Mouse (Mus musculus) limb, embryonic 12.5 days (tissue): Measurements from ENCODE around the gene Tbce. TPM values are rescaled to one million over a fixed set of nuclear protein-coding genes. Genes with fewer than 3 reads are reported as not detected.
"Not testable (repeated sequence)": the region's sequence is repeated elsewhere in the genome, so short reads cannot be mapped to it uniquely, and the experiment has no call there.

Experiments
- ATAC-seq: fragments of 200-750 bp; cut with Nextera tagmentation; 2 replicates; pipeline ENCODE4 v1.8.0; 2017; ENCODE audit warnings: low read depth, moderate TSS enrichment; ENCODE audit not compliant: insufficient number of reproducible peaks, insufficient read depth, low FRiP score, low TSS enrichment
- H3K27ac ChIP-seq: fragments of 300-500 bp; sonication (generic); 2 replicates; pipeline ENCODE4 v1.5.1; 2016; ENCODE audit warnings: mild to moderate bottlenecking, moderate library complexity
- H3K27me3 ChIP-seq: fragments of 300-500 bp; sonication (generic); 2 replicates; pipeline ENCODE4 v1.6.1; 2016; ENCODE audit warnings: mild to moderate bottlenecking, moderate library complexity
- H3K36me3 ChIP-seq: fragments of 300-500 bp; sonication (generic); 2 replicates; pipeline ENCODE4 v1.6.1; 2016; ENCODE audit warnings: mild to moderate bottlenecking, moderate library complexity
- H3K4me1 ChIP-seq: fragments of 300-500 bp; sonication (generic); replicated peaks from 2 replicates; pipeline ENCODE4 v1.6.1; 2016
- H3K4me2 ChIP-seq: fragments of 300-500 bp; sonication (generic); 2 replicates; pipeline ENCODE4 v1.6.1; 2016; ENCODE audit warnings: mild to moderate bottlenecking, moderate library complexity
- H3K4me3 ChIP-seq: fragments of 300-500 bp; sonication (generic); replicated peaks from 2 replicates; pipeline ENCODE4 v1.5.1; 2016; ENCODE audit warnings: mild to moderate bottlenecking
- H3K9ac ChIP-seq: fragments of 300-500 bp; sonication (generic); replicated peaks from 2 replicates; pipeline ENCODE4 v1.6.1; 2016; ENCODE audit warnings: mild to moderate bottlenecking, moderate library complexity
- H3K9me3 ChIP-seq: fragments of 300-500 bp; sonication (generic); 2 replicates; pipeline ENCODE4 v1.6.1; 2016; ENCODE audit warnings: mild to moderate bottlenecking, moderate library complexity
- WGBS: fragments of 180-500 bp; shearing (Covaris S2); methylation state at CpG from one replicate; pipeline ENCODE4 v1.1.7; 2016; 5-methylcytosine and 5-hydroxymethylcytosine counted together
- polyA plus RNA-seq: library from polyadenylated mRNA; unstranded; fragments of >200 nt; fragmentation: Nextera tagmentation; extraction: Ambion mirVana; gene quantifications from 2 replicates; pipeline ENCODE4 v1.2.1, GENCODE M21; 2016

Tbce gene
- polyA plus RNA-seq, 1 experiment from 2014 or later, result 61.8 TPM

- WGBS, result 90% methylated on average over 5 of the region's 5 CpGs
- peaks cover 92% of the 10 kb centered on the region for H3K36me3 ChIP-seq
- H3K9me3 ChIP-seq, result no peaks in the 10 kb centered on the region
These were observed 34.4 kb downstream of the Tbce start for GRCm38 (mm10) chr13:14004999-14005398.

DNA sequence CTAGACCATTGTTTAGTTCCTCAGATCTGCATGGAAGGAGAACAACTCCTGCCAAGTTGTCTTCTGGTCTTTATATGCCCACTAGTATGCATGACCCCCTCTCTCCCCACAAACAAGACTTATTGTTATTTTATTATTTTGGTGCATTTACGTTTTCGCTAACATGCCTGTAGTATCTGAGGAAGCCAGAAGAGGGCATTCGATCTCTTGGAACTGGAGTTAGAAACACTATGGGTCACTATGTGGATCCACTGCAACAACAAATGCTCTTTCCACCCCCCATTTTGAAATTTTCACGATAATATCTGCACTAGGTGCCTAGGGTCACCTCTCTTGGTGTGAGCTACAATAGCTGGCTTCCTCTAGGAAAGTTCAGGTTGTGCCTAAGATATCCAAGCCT is 35.4 kb downstream of the Tbce start:
- no peaks in the 10 kb centered on the region for H3K27me3 ChIP-seq
- H3K36me3 ChIP-seq, result peaks cover 92% of the 10 kb centered on the region
- H3K4me2 ChIP-seq, result no peak overlapping the region
- no peak overlapping the region for H3K4me3 ChIP-seq
- H3K27ac ChIP-seq, result no peak overlapping the region
- WGBS, result 87% methylated on average over 4 of the region's 4 CpGs
- H3K9me3 ChIP-seq, result no peaks in the 10 kb centered on the region
- no peaks in the 10 kb centered on the region for H3K4me1 ChIP-seq
- no peak for ATAC-seq
- H3K9ac ChIP-seq, result no peak overlapping the region

More at GRCm38 (mm10) chr13:14004999-14005398, 34.4 kb downstream of the Tbce start:
- Histone ChIP-seq H3K4me3 (no peak overlapping the region), H3K27me3 (no peaks in the 10 kb centered on the region), H3K4me1 (no peaks in the 10 kb centered on the region), H3K4me2 (no peak overlapping the region), H3K27ac (no peak overlapping the region), H3K9ac (no peak overlapping the region)
- no peak for ATAC-seq

GRCm38 (mm10) chr13:14002706-14003105 is 36.7 kb downstream of the Tbce start:
- H3K4me3 ChIP-seq, result no peak overlapping the region
- H3K9ac ChIP-seq, result no peak overlapping the region
- H3K27me3 ChIP-seq, result no peaks in the 10 kb centered on the region
- no peak for ATAC-seq
- H3K4me2 ChIP-seq, result no peak overlapping the region
- H3K27ac ChIP-seq, result no peak overlapping the region
- 83% methylated on average over 2 of the region's 2 CpGs for WGBS
- H3K9me3 ChIP-seq, result no peaks in the 10 kb centered on the region
- no peaks in the 10 kb centered on the region for H3K4me1 ChIP-seq
- H3K36me3 ChIP-seq, result peaks cover 95% of the 10 kb centered on the region

DNA sequence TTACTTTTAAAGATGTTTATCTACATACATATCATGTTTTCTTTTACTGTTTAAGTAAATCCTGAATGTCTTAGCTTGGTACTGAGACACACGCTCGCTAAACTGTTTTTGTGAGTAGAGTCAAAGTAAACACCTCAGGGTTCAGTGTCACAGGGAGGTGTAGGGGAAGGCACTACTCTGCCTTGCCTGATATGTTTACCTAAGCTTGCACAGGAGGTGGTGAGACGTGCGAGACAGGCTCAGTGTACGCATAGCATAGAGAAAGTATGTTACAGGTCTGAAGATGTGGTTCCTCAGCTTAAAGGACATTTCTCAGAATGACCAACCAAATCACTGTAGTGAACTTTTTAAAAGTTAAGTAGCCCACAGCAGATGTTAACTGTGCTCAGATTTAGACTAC is 42.0 kb downstream of the Tbce start:
- Histone ChIP-seq H3K4me1 (no peaks in the 10 kb centered on the region), H3K9ac (no peak overlapping the region), H3K36me3 (peaks cover 95% of the 10 kb centered on the region), H3K27me3 (no peaks in the 10 kb centered on the region), H3K27ac (no peak overlapping the region), H3K4me3 (no peak overlapping the region), H3K9me3 (no peaks in the 10 kb centered on the region), H3K4me2 (no peak overlapping the region)
- 92% methylated on average over 5 of the region's 5 CpGs for WGBS
- ATAC-seq, result no peak

DNA sequence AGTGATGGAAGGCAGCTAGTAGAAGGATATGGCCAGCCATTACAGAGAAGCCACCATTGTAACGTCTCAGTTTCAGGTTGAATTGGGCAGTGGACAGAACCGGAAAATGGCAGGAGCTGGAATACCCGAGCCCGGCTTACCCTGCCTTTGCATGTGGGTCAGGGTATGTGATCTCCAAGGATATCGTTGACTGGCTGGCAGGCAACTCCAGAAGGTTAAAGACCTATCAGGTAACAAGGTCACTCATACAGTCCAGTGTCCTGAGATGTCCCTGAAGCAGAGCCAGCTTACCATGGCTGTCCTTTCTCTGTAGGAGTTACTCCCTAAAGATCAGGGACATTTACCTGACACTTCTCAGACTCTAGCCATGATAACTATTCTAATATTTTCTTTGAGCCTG is 44.4 kb downstream of the Tbce start:
- Histone ChIP-seq H3K9ac (no peak overlapping the region), H3K36me3 (peaks cover 90% of the 10 kb centered on the region), H3K27ac (no peak overlapping the region), H3K4me2 (no peak overlapping the region), H3K4me3 (no peak overlapping the region), H3K4me1 (peaks cover 6% of the 10 kb centered on the region; the same call in 1 of the 2 replicates), H3K27me3 (no peaks in the 10 kb centered on the region), H3K9me3 (no peaks in the 10 kb centered on the region)
- no peak for ATAC-seq
- WGBS, result 90% methylated on average over 5 of the region's 5 CpGs

DNA sequence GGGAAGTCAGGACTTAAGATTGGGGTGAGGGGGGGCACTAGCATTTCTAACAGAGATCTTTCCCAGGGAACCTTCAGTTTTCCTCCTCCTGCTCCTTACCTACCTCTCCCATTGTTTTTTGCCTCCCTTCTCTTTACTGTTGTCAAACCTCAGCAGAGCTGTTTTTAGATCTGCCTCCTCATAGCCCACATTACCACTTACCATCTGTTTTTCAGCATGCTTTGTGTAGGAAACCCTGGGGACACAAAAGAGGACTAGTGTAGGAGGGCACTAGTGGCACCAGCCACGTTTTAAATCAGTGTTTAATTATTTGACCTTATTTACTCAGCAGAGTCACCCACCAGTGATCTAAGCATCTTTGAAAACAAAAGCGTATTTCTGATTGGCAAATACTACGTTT is 46.4 kb downstream of the Tbce start:
- Histone ChIP-seq H3K4me2 (no peak overlapping the region), H3K9me3 (no peaks in the 10 kb centered on the region), H3K27ac (no peak overlapping the region), H3K4me3 (no peak overlapping the region), H3K4me1 (peaks cover 6% of the 10 kb centered on the region; the same call in 1 of the 2 replicates), H3K9ac (no peak overlapping the region), H3K27me3 (no peaks in the 10 kb centered on the region), H3K36me3 (peaks cover 81% of the 10 kb centered on the region)
- WGBS, result 80% methylated on average over 3 of the region's 3 CpGs
- ATAC-seq, result no peak

DNA sequence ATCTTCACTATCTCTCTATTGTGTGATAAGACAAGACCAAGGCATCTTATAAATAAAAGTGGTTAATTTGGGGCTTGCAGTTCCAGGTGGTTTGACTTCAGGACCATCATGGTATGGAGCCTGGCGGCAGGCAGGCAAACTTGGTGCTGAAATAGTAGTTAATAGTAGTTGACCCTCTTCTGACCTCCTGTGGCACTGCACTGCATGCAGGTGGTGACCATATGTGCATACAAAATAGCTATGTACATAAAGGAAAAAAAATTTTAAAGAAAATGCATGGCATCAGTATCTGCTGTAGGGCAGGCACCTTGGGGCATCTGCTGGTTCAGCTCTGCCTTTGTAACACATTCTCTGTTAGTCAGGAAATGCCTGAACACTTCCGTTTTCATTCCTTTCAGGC is 49.0 kb downstream of the Tbce start:
- no peak overlapping the region for H3K4me3 ChIP-seq
- peak; percentile 26 for ATAC-seq
- no peak overlapping the region for H3K4me2 ChIP-seq
- H3K27me3 ChIP-seq, result no peaks in the 10 kb centered on the region
- H3K9ac ChIP-seq, result no peak overlapping the region
- H3K36me3 ChIP-seq, result peaks cover 65% of the 10 kb centered on the region
- H3K27ac ChIP-seq, result no peak overlapping the region
- H3K4me1 ChIP-seq, result peaks cover 6% of the 10 kb centered on the region; the same call in 1 of the 2 replicates
- H3K9me3 ChIP-seq, result no peaks in the 10 kb centered on the region
- WGBS, result 33% methylated on average over 2 of the region's 2 CpGs

DNA sequence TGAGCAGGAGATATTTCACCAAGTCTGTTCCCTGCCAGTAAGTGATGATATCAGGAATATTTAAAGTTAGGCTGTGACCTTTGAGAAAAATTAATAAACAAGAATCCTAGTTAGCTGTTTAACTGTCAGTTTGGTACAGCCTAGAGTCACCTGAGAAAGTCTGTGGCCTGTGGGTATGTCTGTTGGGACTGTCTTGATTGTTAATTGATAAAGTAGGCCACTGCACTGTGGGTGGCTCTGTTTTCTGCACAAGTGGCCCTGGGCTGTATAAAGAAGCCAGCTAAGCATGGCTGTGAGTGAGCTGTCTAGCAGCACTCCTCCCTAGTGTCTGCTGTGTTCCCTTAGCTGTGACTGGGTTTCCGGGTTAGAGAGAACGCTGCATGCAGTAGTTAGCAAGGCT is 50.3 kb downstream of the Tbce start:
- no peak overlapping the region for H3K4me3 ChIP-seq
- H3K27me3 ChIP-seq, result no peaks in the 10 kb centered on the region
- H3K9ac ChIP-seq, result no peak overlapping the region
- no peak for ATAC-seq
- WGBS, result 87% methylated on average over 2 of the region's 2 CpGs
- H3K9me3 ChIP-seq, result no peaks in the 10 kb centered on the region
- H3K4me1 ChIP-seq, result peaks cover 6% of the 10 kb centered on the region; the same call in 1 of the 2 replicates
- H3K36me3 ChIP-seq, result peaks cover 57% of the 10 kb centered on the region
- no peak overlapping the region for H3K4me2 ChIP-seq
- H3K27ac ChIP-seq, result no peak overlapping the region

DNA sequence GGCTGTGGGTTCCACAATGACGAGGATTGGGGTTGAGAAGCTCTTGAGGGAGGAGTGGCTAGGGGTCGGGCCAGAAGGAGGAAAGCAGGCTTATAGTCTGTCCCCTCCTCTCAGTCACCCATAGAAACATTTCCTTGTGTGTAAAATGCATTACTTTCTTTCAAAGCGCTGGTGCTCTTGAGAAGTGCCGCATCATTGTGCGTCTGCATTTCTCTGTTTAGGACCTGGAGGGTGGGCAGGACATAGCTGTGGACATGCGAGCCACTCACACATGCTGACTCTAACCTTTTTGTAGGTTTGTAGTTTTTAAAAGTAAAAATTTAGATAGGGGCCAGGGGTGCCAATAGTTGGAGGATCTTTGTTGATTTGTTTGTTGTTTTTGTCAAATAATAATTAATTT is 55.9 kb downstream of the Tbce start:
- 93% methylated on average over 6 of the region's 6 CpGs for WGBS
- Histone ChIP-seq H3K9ac (no peak overlapping the region), H3K27ac (no peak overlapping the region), H3K4me1 (no peaks in the 10 kb centered on the region), H3K4me2 (no peak overlapping the region), H3K9me3 (no peaks in the 10 kb centered on the region), H3K27me3 (no peaks in the 10 kb centered on the region), H3K36me3 (peaks cover 31% of the 10 kb centered on the region), H3K4me3 (no peak overlapping the region)
- ATAC-seq, result no peak

- H3K36me3 ChIP-seq, result peaks cover 29% of the 10 kb centered on the region
- not testable (repeated sequence) for H3K27ac ChIP-seq, ATAC-seq, H3K9me3 ChIP-seq, H3K4me3 ChIP-seq, H3K9ac ChIP-seq, H3K4me1 ChIP-seq, H3K27me3 ChIP-seq, H3K4me2 ChIP-seq
- 88% methylated on average over 1 of the region's 1 CpGs for WGBS
These were observed 57.6 kb downstream of the Tbce start for GRCm38 (mm10) chr13:13981842-13982241.

GRCm38 (mm10) chr13:13969796-13970195 is 69.6 kb downstream of the Tbce start:
- Histone ChIP-seq H3K27me3 (no peaks in the 10 kb centered on the region), H3K36me3 (peaks cover 30% of the 10 kb centered on the region), H3K4me3 (no peak overlapping the region), H3K4me2 (no peak overlapping the region), H3K27ac (no peak overlapping the region), H3K4me1 (no peaks in the 10 kb centered on the region), H3K9me3 (no peaks in the 10 kb centered on the region), H3K9ac (no peak overlapping the region)
- no peak for ATAC-seq
- 86% methylated on average over 1 of the region's 1 CpGs for WGBS

DNA sequence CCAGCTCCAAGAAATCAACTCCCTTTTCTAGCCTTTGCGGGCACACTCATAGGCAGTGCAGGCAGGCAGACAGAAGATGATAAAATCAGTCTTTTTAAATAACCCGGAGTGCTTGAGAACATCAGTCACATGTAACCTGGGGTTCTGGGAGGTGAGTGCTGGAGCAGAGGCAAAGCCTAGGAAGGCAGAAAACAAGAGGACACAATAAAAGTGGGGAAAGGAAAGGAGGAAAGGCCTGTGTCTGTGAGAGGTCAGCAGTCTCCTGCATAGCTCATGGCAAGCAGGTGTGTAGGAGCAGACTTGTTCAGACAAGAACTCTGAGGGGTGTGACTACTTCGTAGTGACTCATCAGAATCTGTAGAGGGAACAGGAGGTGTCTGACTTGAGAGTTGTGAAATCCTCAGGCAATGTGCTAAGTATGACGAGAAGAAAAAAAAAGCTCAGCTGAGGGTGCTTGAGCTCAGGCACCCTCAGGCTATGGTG is 70.8 kb downstream of the Tbce start:
- no peaks in the 10 kb centered on the region for H3K9me3 ChIP-seq
- no peak overlapping the region for H3K4me3 ChIP-seq
- H3K9ac ChIP-seq, result no peak overlapping the region
- H3K36me3 ChIP-seq, result peaks cover 30% of the 10 kb centered on the region
- no peaks in the 10 kb centered on the region for H3K4me1 ChIP-seq
- 87% methylated on average over 4 of the region's 4 CpGs for WGBS
- H3K4me2 ChIP-seq, result no peak overlapping the region
- H3K27ac ChIP-seq, result no peak overlapping the region
- no peak for ATAC-seq
- no peaks in the 10 kb centered on the region for H3K27me3 ChIP-seq
